Mouse (Mus musculus) lung, postnatal 0 days (tissue): ENCODE data around the gene Adgrl3.

Experiments used
- CTCF ChIP-seq: IDR thresholded peaks from 2 replicates; pipeline ENCODE4 v1.5.1; 2016; ENCODE audit warnings: antibody characterized with exemption, mild to moderate bottlenecking
- EP300 ChIP-seq: IDR thresholded peaks from 2 replicates; pipeline ENCODE4 v1.6.1; 2016; ENCODE audit warnings: antibody characterized with exemption, mild to moderate bottlenecking, control low read depth

DNA sequence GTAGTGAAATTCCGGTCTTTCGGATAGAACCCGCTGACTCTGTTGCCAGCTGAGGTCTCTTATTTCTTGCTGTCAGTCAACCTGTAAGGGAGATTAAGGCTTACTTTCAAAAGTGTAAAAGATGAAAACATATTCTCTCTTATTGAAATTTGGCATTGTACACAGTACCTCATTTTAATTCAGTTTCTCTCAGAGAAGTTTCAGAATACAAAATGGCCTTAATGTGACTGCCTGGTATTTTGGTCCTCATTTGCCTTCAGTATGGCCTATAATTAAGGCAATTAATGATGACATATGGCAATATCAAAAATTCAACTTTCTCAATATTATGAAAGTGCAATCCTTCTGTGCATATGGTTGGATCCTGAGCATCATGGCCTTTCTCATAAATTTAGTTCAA, 455.5 kb downstream of the Adgrl3 start:
- TF ChIP-seq CTCF (no peak), EP300 (no peak)
